12 mouse cellular contexts compared by ENCODE assay signal in genomic region chr13:94182026-94182425, GRCm38 (mm10).
"Had no signal": no experiment of that assay in that cellular context is flagged by ENCODE, and none has a peak within 500 bp of the region (broad histone marks: within the 10 kb centered on the region; RNA-seq: fewer than 3 reads in every experiment).

No protein-coding gene starts in this region.

- H3K9me3 ChIP-seq: limb, embryonic 13.5 days; liver, embryonic 15.5 days; neural tube, embryonic 13.5 days had no signal

- DNase-seq: left cerebral cortex, postnatal 4 days; lung, adult 2 months; lung, postnatal 36 days; midbrain, embryonic 14.5 days; right cerebral cortex, postnatal 14 days; thymus, adult 18-20 months; thymus, postnatal 14 days had no signal

- H3K36me3 ChIP-seq: liver, embryonic 15.5 days; neural tube, embryonic 13.5 days had no signal

- ATAC-seq: lung, postnatal 0 days had no signal

- H3K27me3 ChIP-seq: limb, embryonic 13.5 days; liver, embryonic 15.5 days; neural tube, embryonic 13.5 days had no signal

- H3K4me3 ChIP-seq: limb, embryonic 13.5 days; liver, embryonic 15.5 days; neural tube, embryonic 13.5 days had no signal

- H3K9ac ChIP-seq: hindbrain, embryonic 14.5 days; limb, embryonic 13.5 days; liver, embryonic 15.5 days; neural tube, embryonic 13.5 days had no signal

- H3K27ac ChIP-seq: hindbrain, embryonic 14.5 days; limb, embryonic 13.5 days; liver, embryonic 15.5 days; neural tube, embryonic 13.5 days had no signal

- H3K4me2 ChIP-seq: hindbrain, embryonic 14.5 days; limb, embryonic 13.5 days; liver, embryonic 15.5 days; neural tube, embryonic 13.5 days had no signal
